Mouse (Mus musculus) ES-E14 (cell line): ENCODE measurements around the gene Itch.

Experiments
- HCFC1 ChIP-seq: IDR thresholded peaks from 2 replicates; pipeline ENCODE4 v1.6.1; 2012; ENCODE audit warnings: low read length, inconsistent platforms, borderline replicate concordance; ENCODE audit not compliant: insufficient read depth
- MAFK ChIP-seq: IDR thresholded peaks from 2 replicates; pipeline ENCODE4 v1.6.1; 2014; ENCODE audit warnings: mild to moderate bottlenecking, low read depth, low read length, inconsistent platforms; ENCODE audit not compliant: insufficient read depth

DNA sequence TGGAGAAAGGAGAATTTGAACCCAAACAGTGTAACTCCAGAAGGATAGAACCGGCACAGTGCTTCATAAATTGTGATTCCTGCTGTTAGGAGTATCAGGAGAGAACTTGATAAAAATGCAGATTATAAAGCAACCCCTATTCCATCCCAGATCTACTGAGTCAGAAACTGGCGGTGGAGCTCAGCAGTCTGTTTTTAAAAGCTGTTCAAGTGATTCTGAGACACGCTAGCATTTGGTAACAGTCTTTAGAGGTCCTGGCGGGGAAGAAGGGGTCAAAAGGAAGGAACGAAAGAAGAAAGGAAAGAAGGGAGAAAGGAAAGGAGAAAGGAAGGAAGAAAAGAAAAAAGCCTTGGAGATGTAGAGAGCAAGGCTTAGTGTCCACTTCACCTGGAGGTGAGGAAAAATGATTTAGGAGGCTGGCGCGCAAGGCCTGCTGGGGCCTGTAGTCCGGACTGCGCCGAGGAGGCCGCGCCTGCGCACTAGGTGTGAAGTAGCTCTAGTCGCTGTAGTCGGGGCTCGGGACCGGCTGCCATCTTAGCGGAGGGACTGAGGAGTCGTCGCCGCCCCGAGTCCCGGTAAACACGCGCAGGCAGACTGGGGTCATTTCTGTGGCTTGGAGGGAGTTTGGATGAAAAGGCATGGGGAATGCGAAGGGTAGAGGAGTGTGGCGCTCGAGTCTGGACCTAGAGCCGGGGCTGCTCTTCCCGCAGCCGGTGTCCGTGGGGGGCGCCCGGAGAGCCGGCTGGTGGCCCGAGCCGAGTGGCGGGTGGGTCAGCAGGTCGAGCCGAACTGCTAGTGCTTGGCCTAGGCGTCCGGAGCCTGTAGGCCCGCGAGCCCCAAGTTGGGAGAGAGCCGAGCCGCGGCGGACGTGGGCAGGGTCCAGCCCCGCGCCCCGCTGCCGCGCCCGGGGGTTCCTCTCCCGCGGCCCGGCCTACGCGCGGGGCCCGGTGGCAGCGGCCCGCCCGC lies at the start of gene Itch:
- TF ChIP-seq HCFC1 (peak; percentile 87), MAFK (no peak)
